Mouse (Mus musculus): ENCODE results near the gene Wdr83os. TPM values are rescaled to one million over a fixed set of nuclear protein-coding genes. Genes with fewer than 3 reads are reported as not detected.
A peak's percentile ranks its signal among the peaks of the same experiment; 100 is the strongest.

Wdr83os gene
- polyA plus RNA-seq, 2 experiments = 40.6 to 61.8 TPM

GRCm38 (mm10) chr8:85084633-85085032 lies 4.1 kb downstream of the Wdr83os start:
- Histone ChIP-seq H3K36me3 (replicated peaks; ENCODE audit: control insufficient read depth, insufficient read depth, low read depth) (no peaks in the 10 kb centered on the region; the same call in none of the 2 replicates), H3K27ac (no peak overlapping the region), H3K4me2 (ENCODE audit: low read depth) (peak overlapping the region; percentile 89; the same call in 1 of the 2 replicates), H3K4me1 (replicated peaks; ENCODE audit: control insufficient read depth in 2 of 2, insufficient read depth in 2 of 2, low read length in 1 of 2) (peaks cover 10 to 25% of the 10 kb centered on the region in 2 experiments), H3K9me3 (ENCODE audit: control insufficient read depth, low read length) (no peaks in the 10 kb centered on the region), H3K9ac (replicated peaks) (no peak overlapping the region), H3K4me3 (ENCODE audit: insufficient read depth in 1 of 2, low read depth in 2 of 2, low read length in 2 of 2) (peak overlapping the region in 1 of 2 experiments; percentile 9; a peak in 1 of 4 replicates), H3K27me3 (ENCODE audit: control insufficient read depth, insufficient read depth, low read length) (no peaks in the 10 kb centered on the region)
- no peak for TF ChIP-seq EP300 (IDR thresholded peaks at IDR 0.05; ENCODE audit: low read depth)
- no peak for TF ChIP-seq CTCF (IDR thresholded peaks at IDR 0.05; ENCODE audit: low read depth)
- DNase-seq (ENCODE audit: low read depth in 3 of 3, low spot score in 3 of 3) (no peak), ATAC-seq (ENCODE audit: insufficient read depth) (no peak)
- 42% methylated on average over 8 of the region's 8 CpGs for WGBS (ENCODE audit: insufficient replicate concordance)

- no peak overlapping the region for H3K9ac ChIP-seq (replicated peaks)
- TF ChIP-seq EP300 (IDR thresholded peaks at IDR 0.05; ENCODE audit: low read depth) (no peak), CTCF (IDR thresholded peaks at IDR 0.05; ENCODE audit: low read depth) (peak; percentile 26; the same call in 1 of the 2 replicates)
- 66% methylated on average over 3 of the region's 3 CpGs for WGBS (ENCODE audit: insufficient replicate concordance)
- no peak for DNase-seq (ENCODE audit: low read depth in 3 of 3, low spot score in 3 of 3)
- no peaks in the 10 kb centered on the region; the same call in none of the 2 replicates for H3K36me3 ChIP-seq (replicated peaks; ENCODE audit: control insufficient read depth, insufficient read depth, low read depth)
- H3K27ac ChIP-seq = no peak overlapping the region
- H3K4me2 ChIP-seq (ENCODE audit: low read depth) = no peak overlapping the region
- no peak for ATAC-seq (ENCODE audit: insufficient read depth)
- H3K9me3 ChIP-seq (ENCODE audit: control insufficient read depth, low read length) = no peaks in the 10 kb centered on the region
- no peaks in the 10 kb centered on the region for H3K27me3 ChIP-seq (ENCODE audit: control insufficient read depth, insufficient read depth, low read length)
- no peak overlapping the region for H3K4me3 ChIP-seq (ENCODE audit: insufficient read depth in 1 of 2, low read depth in 2 of 2, low read length in 2 of 2)
- peaks cover 10 to 22% of the 10 kb centered on the region in 2 experiments for H3K4me1 ChIP-seq (replicated peaks; ENCODE audit: control insufficient read depth in 2 of 2, insufficient read depth in 2 of 2, low read length in 1 of 2)
Measured at GRCm38 (mm10) chr8:85086238-85086637, 5.7 kb downstream of the Wdr83os start.

- WGBS (ENCODE audit: insufficient replicate concordance) = 56% methylated on average over 2 of the region's 2 CpGs
- no peaks in the 10 kb centered on the region for H3K9me3 ChIP-seq (ENCODE audit: control insufficient read depth, low read length)
- no peak for TF ChIP-seq EP300 (IDR thresholded peaks at IDR 0.05; ENCODE audit: low read depth)
- no peak for TF ChIP-seq CTCF (IDR thresholded peaks at IDR 0.05; ENCODE audit: low read depth)
- H3K4me2 ChIP-seq (ENCODE audit: low read depth) = no peak overlapping the region
- DNase-seq (ENCODE audit: low read depth in 3 of 3, low spot score in 3 of 3) (no peak), ATAC-seq (ENCODE audit: insufficient read depth) (no peak)
- H3K36me3 ChIP-seq (replicated peaks; ENCODE audit: control insufficient read depth, insufficient read depth, low read depth) = no peaks in the 10 kb centered on the region; the same call in none of the 2 replicates
- H3K27ac ChIP-seq = no peak overlapping the region
- H3K4me3 ChIP-seq (ENCODE audit: insufficient read depth in 1 of 2, low read depth in 2 of 2, low read length in 2 of 2) = no peak overlapping the region
- no peak overlapping the region for H3K9ac ChIP-seq (replicated peaks)
- H3K4me1 ChIP-seq (replicated peaks; ENCODE audit: control insufficient read depth in 2 of 2, insufficient read depth in 2 of 2, low read length in 1 of 2) = peaks cover 2 to 7% of the 10 kb centered on the region in 2 experiments; a peak in 2 of 4 replicates
- H3K27me3 ChIP-seq (ENCODE audit: control insufficient read depth, insufficient read depth, low read length) = no peaks in the 10 kb centered on the region
Measured at GRCm38 (mm10) chr8:85088771-85089170, 8.2 kb downstream of the Wdr83os start.

GRCm38 (mm10) chr8:85090856-85091255 lies 10.3 kb downstream of the Wdr83os start:
- Histone ChIP-seq H3K4me2 (ENCODE audit: low read depth) (no peak overlapping the region), H3K27ac (no peak overlapping the region), H3K36me3 (replicated peaks; ENCODE audit: control insufficient read depth, insufficient read depth, low read depth) (no peaks in the 10 kb centered on the region; the same call in none of the 2 replicates), H3K27me3 (ENCODE audit: control insufficient read depth, insufficient read depth, low read length) (no peaks in the 10 kb centered on the region), H3K9ac (replicated peaks) (no peak overlapping the region), H3K4me3 (ENCODE audit: insufficient read depth in 1 of 2, low read depth in 2 of 2, low read length in 2 of 2) (no peak overlapping the region), H3K9me3 (ENCODE audit: control insufficient read depth, low read length) (no peaks in the 10 kb centered on the region), H3K4me1 (replicated peaks; ENCODE audit: control insufficient read depth in 2 of 2, insufficient read depth in 2 of 2, low read length in 1 of 2) (no peaks in the 10 kb centered on the region)
- ATAC-seq (ENCODE audit: insufficient read depth) = no peak
- TF ChIP-seq CTCF (IDR thresholded peaks at IDR 0.05; ENCODE audit: low read depth) = no peak
- TF ChIP-seq EP300 (IDR thresholded peaks at IDR 0.05; ENCODE audit: low read depth) = no peak
- no peak for DNase-seq (ENCODE audit: low read depth in 3 of 3, low spot score in 3 of 3)
- 80% methylated on average over 11 of the region's 11 CpGs for WGBS (ENCODE audit: insufficient replicate concordance)

- Histone ChIP-seq H3K27me3 (ENCODE audit: control insufficient read depth, insufficient read depth, low read length) (no peaks in the 10 kb centered on the region), H3K27ac (no peak overlapping the region), H3K9ac (replicated peaks) (no peak overlapping the region), H3K4me2 (ENCODE audit: low read depth) (no peak overlapping the region), H3K36me3 (replicated peaks; ENCODE audit: control insufficient read depth, insufficient read depth, low read depth) (no peaks in the 10 kb centered on the region; the same call in none of the 2 replicates), H3K9me3 (ENCODE audit: control insufficient read depth, low read length) (no peaks in the 10 kb centered on the region), H3K4me3 (ENCODE audit: insufficient read depth in 1 of 2, low read depth in 2 of 2, low read length in 2 of 2) (no peak overlapping the region), H3K4me1 (replicated peaks; ENCODE audit: control insufficient read depth in 2 of 2, insufficient read depth in 2 of 2, low read length in 1 of 2) (no peaks in the 10 kb centered on the region)
- TF ChIP-seq EP300 (IDR thresholded peaks at IDR 0.05; ENCODE audit: low read depth) = no peak
- TF ChIP-seq CTCF (IDR thresholded peaks at IDR 0.05; ENCODE audit: low read depth) = no peak
- WGBS (ENCODE audit: insufficient replicate concordance) = 67% methylated on average over 21 of the region's 21 CpGs
- ATAC-seq (ENCODE audit: insufficient read depth) (no peak), DNase-seq (ENCODE audit: low read depth in 3 of 3, low spot score in 3 of 3) (no peak)
Measured at GRCm38 (mm10) chr8:85091526-85092090, 11.1 kb downstream of the Wdr83os start.
